Mouse (Mus musculus) forebrain, embryonic 16.5 days (tissue): ENCODE measurements at regions not wholly inside any gene's neighbourhood (a gene's known extent, or its start where the extent isn't known, plus 50 kb on each side); places are given as distances from the start of the nearest gene placed in this dataset.
"Not testable (repeated sequence)": the region's sequence is repeated elsewhere in the genome, so short reads cannot be mapped to it uniquely, and the experiment has no call there.

ENCODE experiments used
- ATAC-seq: fragments of 200-750 bp; cut with Nextera tagmentation; 2 replicates; pipeline ENCODE4 v1.8.0; 2017; ENCODE audit warnings: mild to moderate bottlenecking, moderate library complexity
- H3K27ac ChIP-seq: fragments of 300-500 bp; sonication (generic); 2 replicates; pipeline ENCODE4 v1.5.1; 2014; ENCODE audit warnings: low read length, control low read depth
- H3K27me3 ChIP-seq: fragments of 300-500 bp; sonication (generic); replicated peaks from 2 replicates; pipeline ENCODE4 v1.6.1; 2014; ENCODE audit warnings: low read length; ENCODE audit not compliant: control insufficient read depth, insufficient read depth
- H3K36me3 ChIP-seq: fragments of 300-500 bp; sonication (generic); 2 replicates; pipeline ENCODE4 v1.6.1; 2014; ENCODE audit not compliant: control insufficient read depth, insufficient read depth
- H3K4me1 ChIP-seq: fragments of 300-500 bp; sonication (generic); replicated peaks from 2 replicates; pipeline ENCODE4 v1.6.1; 2014; ENCODE audit warnings: low read length; ENCODE audit not compliant: control insufficient read depth, insufficient read depth
- H3K4me2 ChIP-seq: fragments of 300-500 bp; sonication (generic); 2 replicates; pipeline ENCODE4 v1.6.1; 2014; ENCODE audit warnings: mild to moderate bottlenecking, low read length, control low read depth
- H3K4me3 ChIP-seq: fragments of 300-500 bp; sonication (generic); replicated peaks from 2 replicates; pipeline ENCODE4 v1.5.1; 2014; ENCODE audit warnings: mild to moderate bottlenecking, low read length, control low read depth
- H3K9ac ChIP-seq: fragments of 300-500 bp; sonication (generic); replicated peaks from 2 replicates; pipeline ENCODE4 v1.6.1; 2014; ENCODE audit warnings: low read depth, low read length, control low read depth
- H3K9me3 ChIP-seq: fragments of 300-500 bp; sonication (generic); 2 replicates; pipeline ENCODE4 v1.6.1; 2016; ENCODE audit warnings: low read length; ENCODE audit not compliant: control insufficient read depth
- WGBS: fragments of 180-500 bp; shearing (Covaris S2); extraction: QIAGEN DNeasy Blood & Tissue Kit; methylation state at CpG from one replicate; pipeline ENCODE4 v1.1.7; 2014; 5-methylcytosine and 5-hydroxymethylcytosine counted together

DNA sequence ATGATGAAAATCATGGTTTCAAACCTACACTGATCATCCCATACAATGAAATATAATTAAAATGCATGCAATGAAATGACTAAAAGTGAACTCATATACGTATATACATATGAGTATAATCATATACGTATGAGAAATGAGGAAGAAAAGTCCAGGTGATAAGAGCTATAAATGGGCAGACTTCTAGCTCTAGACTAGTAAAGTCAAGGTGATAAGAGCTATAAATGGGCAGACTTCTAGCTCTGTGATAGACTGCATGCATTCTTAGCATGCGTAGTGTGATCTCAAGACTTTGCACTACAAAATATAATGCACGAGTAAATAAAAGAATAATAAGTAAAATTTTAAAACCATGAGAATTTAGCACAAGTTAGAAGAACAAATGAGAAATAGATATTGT, 606.2 kb upstream of the Gpc5 start:
- no peaks in the 10 kb centered on the region for H3K27me3 ChIP-seq
- H3K4me3 ChIP-seq = no peak overlapping the region
- no peak for ATAC-seq
- H3K9me3 ChIP-seq = no peaks in the 10 kb centered on the region
- H3K4me1 ChIP-seq = no peaks in the 10 kb centered on the region
- H3K9ac ChIP-seq = no peak overlapping the region
- 93% methylated on average over 4 of the region's 4 CpGs for WGBS
- H3K4me2 ChIP-seq = no peak overlapping the region
- H3K36me3 ChIP-seq = no peaks in the 10 kb centered on the region
- no peak overlapping the region for H3K27ac ChIP-seq

GRCm38 (mm10) chr14:114493371-114493770, 598.6 kb upstream of the Gpc5 start:
- H3K4me2 ChIP-seq, ATAC-seq, H3K9ac ChIP-seq, H3K4me1 ChIP-seq, H3K27ac ChIP-seq, H3K4me3 ChIP-seq, H3K9me3 ChIP-seq, H3K36me3 ChIP-seq, H3K27me3 ChIP-seq: not testable (repeated sequence)
- 100% methylated on average over 3 of the region's 3 CpGs for WGBS

DNA sequence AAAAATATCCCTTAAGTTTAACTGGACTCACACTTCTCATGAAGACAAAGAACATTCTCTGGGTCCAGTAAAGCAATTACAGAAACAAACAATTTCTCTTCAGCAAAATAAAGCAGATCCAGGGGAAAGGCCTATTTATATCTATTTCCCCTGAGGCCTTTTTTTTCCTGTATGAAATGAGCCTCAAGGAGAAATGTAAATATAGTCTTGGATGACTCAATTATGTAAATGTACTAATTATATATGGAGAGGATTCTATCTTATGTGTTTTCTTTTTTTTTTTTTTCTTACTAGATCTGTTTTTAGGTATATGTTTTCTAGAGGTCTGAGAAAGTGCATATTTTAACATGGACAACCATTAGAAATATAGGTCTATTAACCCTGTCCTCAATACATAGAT, 587.0 kb upstream of the Gpc5 start:
- H3K9ac ChIP-seq = no peak overlapping the region
- H3K27me3 ChIP-seq = no peaks in the 10 kb centered on the region
- H3K4me3 ChIP-seq = no peak overlapping the region
- no peaks in the 10 kb centered on the region for H3K9me3 ChIP-seq
- no peaks in the 10 kb centered on the region for H3K4me1 ChIP-seq
- no peak overlapping the region for H3K4me2 ChIP-seq
- no peaks in the 10 kb centered on the region for H3K36me3 ChIP-seq
- H3K27ac ChIP-seq = no peak overlapping the region
- no peak for ATAC-seq

DNA sequence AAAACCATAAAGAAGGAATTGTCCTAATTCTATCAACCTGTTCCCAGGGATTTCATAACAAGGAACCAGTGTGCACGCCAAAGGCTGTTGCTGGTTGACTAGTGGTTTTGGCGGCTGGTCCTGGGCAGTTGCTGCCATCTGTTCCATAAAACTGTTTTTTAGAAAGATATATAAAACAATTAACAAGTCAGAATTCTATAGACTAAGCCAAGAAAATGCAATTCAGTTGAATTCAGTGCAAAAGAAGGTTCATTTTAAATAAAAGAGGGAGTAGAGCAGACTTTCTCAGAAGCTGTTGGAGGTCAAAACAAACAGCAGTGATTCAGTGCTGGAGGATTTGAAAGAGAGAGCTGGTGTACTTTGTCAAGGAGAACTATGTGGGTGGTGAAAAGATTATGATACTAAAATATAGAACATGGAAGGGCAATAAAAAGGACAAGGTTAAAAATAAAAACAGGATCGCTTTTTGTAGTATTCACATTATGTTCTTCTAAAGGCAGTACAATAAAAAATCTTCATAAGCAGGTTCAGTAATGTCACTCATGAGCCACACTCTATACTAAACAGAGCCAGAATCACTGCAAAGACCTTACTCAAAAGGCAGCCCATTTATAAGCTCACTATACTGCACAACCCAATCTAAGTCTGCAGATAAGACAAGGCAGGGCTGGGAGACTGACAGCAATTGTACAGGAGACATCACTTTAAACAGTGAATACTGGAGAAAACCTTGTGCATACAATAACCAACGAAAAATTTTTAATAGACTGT, 543.9 kb upstream of the Gpc5 start:
- Histone ChIP-seq H3K36me3 (no peaks in the 10 kb centered on the region), H3K27me3 (no peaks in the 10 kb centered on the region), H3K4me2 (no peak overlapping the region), H3K4me3 (no peak overlapping the region), H3K27ac (no peak overlapping the region; the same call in 1 of the 2 replicates), H3K9ac (no peak overlapping the region), H3K9me3 (no peaks in the 10 kb centered on the region), H3K4me1 (0 out of 2 replicates have a peak, but pooled peaks cover 5% of the 10 kb centered on the region)
- peak; percentile 69 for ATAC-seq
- 57% methylated on average over 4 of the region's 4 CpGs for WGBS

DNA sequence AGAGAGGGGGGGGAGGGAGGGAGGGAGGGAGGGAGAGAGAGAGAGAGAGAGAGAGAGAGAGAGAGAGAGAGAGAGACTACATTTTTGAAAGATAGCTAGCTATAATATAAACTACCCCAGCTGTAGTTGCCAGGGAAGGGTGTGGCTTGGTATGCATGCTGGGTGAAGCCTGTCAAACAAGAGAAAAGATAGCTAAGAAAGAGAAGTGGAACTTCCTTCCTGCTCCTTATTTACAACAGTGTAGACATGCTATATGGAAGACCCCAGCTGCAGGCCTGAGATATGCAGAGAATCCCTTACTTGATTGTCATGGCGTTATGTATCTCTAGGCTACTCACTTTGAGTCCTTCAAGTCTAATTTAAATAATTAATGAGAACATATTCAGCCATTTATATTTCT, 542.9 kb upstream of the Gpc5 start:
- 93% methylated on average over 1 of the region's 1 CpGs for WGBS
- H3K9me3 ChIP-seq = no peaks in the 10 kb centered on the region
- no peak for ATAC-seq
- no peak overlapping the region for H3K4me3 ChIP-seq
- H3K27ac ChIP-seq = no peak overlapping the region
- H3K9ac ChIP-seq = no peak overlapping the region
- 0 out of 2 replicates have a peak, but pooled peaks cover 5% of the 10 kb centered on the region for H3K4me1 ChIP-seq
- no peaks in the 10 kb centered on the region for H3K36me3 ChIP-seq
- H3K27me3 ChIP-seq = no peaks in the 10 kb centered on the region
- H3K4me2 ChIP-seq = no peak overlapping the region

GRCm38 (mm10) chr14:114566411-114567030, 525.5 kb upstream of the Gpc5 start:
- WGBS = 52% methylated on average over 4 of the region's 4 CpGs
- Histone ChIP-seq H3K9ac (no peak overlapping the region), H3K27me3 (no peaks in the 10 kb centered on the region), H3K4me1 (peaks cover 3% of the 10 kb centered on the region; the same call in 1 of the 2 replicates), H3K27ac (no peak overlapping the region), H3K4me3 (no peak overlapping the region), H3K36me3 (no peaks in the 10 kb centered on the region), H3K9me3 (no peaks in the 10 kb centered on the region), H3K4me2 (no peak overlapping the region)
- ATAC-seq = no peak

- no peak overlapping the region; the same call in 1 of the 2 replicates for H3K27ac ChIP-seq
- no peaks in the 10 kb centered on the region for H3K27me3 ChIP-seq
- H3K9ac ChIP-seq = no peak overlapping the region
- peak overlapping the region; percentile 44 for H3K4me2 ChIP-seq
- H3K36me3 ChIP-seq = no peaks in the 10 kb centered on the region
- H3K4me3 ChIP-seq = 0 out of 2 replicates have a peak overlapping the region, but pooled peaks have one; percentile 5
- H3K9me3 ChIP-seq = no peaks in the 10 kb centered on the region
- ATAC-seq = peak; percentile 88
- WGBS = 17% methylated on average over 14 of the region's 14 CpGs
- peaks cover 3% of the 10 kb centered on the region; the same call in 1 of the 2 replicates for H3K4me1 ChIP-seq
These were observed 524.2 kb upstream of the Gpc5 start for GRCm38 (mm10) chr14:114567673-114568309.

DNA sequence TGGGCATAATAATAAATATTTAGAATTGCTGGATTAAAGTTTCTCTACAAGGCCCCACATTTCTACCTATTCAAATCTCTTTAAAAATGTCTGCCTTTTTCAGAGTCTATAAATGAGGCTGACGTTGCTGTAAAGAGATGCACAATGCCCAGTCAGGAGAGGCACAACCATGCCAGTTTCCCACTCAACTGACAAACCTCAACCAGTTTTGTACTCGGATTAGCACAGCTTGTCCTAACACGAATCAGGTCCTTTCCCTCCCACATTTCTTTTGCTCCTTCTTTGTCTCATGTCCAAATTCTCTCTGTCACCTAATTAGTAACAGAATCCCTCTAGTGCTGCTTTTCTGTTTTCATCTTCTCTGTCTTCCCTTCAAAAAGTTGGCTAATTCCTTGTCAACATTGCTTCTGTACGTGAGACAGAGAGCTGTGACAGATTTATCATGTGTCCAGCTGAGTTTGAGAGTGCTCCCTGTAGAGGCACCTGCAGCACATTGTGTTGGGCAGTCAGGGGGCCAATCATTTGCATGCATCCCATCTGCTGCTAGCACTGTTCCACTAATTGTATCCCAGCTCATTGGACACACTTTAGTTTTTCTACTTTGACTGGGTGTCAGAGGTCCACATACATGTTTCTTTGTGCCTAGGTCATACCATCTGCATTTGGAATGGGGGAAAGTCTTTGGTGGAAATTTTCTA, 504.5 kb upstream of the Gpc5 start:
- no peaks in the 10 kb centered on the region for H3K27me3 ChIP-seq
- peak; percentile 95 for ATAC-seq
- H3K36me3 ChIP-seq = no peaks in the 10 kb centered on the region
- no peaks in the 10 kb centered on the region for H3K4me1 ChIP-seq
- H3K27ac ChIP-seq = no peak overlapping the region
- H3K4me3 ChIP-seq = no peak overlapping the region
- no peak overlapping the region for H3K9ac ChIP-seq
- no peak overlapping the region for H3K4me2 ChIP-seq
- H3K9me3 ChIP-seq = no peaks in the 10 kb centered on the region
- 4% methylated on average over 4 of the region's 4 CpGs for WGBS

DNA sequence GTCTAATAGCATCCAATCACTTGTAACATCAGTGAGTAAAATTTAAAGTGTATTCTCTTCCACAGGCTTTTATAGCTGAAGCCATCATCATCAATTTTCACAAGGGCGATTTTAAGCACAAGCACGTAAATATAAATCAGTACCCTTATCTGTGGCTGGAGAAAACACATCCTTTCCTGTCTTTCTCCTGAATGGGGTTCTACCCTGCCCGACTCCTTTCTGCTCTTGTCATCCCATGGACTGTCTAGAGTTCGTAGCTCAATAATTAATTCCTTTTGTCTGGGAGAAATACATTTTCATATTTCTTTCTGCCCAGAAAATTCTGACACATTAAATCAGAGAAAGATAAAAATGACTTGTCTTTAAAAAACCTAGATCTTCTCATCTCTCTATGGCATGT, 482.7 kb upstream of the Gpc5 start:
- Histone ChIP-seq H3K36me3 (no peaks in the 10 kb centered on the region), H3K4me1 (no peaks in the 10 kb centered on the region), H3K9me3 (no peaks in the 10 kb centered on the region), H3K4me2 (no peak overlapping the region), H3K4me3 (no peak overlapping the region), H3K9ac (no peak overlapping the region), H3K27ac (no peak overlapping the region), H3K27me3 (no peaks in the 10 kb centered on the region)
- 76% methylated on average over 4 of the region's 4 CpGs for WGBS
- ATAC-seq = no peak
